Mouse (Mus musculus): ENCODE data around the gene Zfp654.

DNA sequence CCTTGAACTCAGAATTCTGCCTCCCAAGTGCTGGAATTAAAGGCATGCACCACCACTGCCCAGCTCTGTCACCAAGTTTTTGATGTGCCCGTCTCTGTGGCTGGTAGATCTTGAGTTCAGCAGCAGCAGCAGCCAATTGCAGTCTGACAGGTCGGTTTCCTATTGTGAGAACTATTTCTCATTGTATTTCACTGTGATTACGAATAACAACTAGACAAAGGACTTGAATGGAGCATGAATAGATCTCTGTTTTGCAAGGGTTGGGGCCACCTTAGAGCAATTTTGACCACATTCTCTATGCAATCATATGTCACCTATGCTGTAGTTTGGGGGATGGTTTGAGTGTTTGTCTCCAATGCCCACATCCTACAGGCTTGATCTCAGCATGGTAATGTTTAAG is 29.5 kb upstream of the Zfp654 start:
- TF ChIP-seq MAFK (IDR thresholded peaks at IDR 0.05; ENCODE audit: insufficient read depth, low read depth, low read length) (no peak), ZNF384 (IDR thresholded peaks at IDR 0.05; ENCODE audit: low read depth, low read length) (no peak), CHD2 (IDR thresholded peaks at IDR 0.05; ENCODE audit: low read depth, low read length) (no peak), ZC3H11A (IDR thresholded peaks at IDR 0.05; ENCODE audit: borderline replicate concordance, low read depth, low read length) (no peak), HCFC1 (IDR thresholded peaks at IDR 0.05; ENCODE audit: borderline replicate concordance, insufficient read depth, low read length) (no peak)
